Mouse (Mus musculus): ENCODE measurements around the gene Cdc42bpa. TPM values are rescaled to one million over a fixed set of nuclear protein-coding genes. Genes with fewer than 3 reads are reported as not detected.

Cdc42bpa gene
- polyA plus RNA-seq, 1 experiment from 2014 or later: 28.5 TPM

DNA sequence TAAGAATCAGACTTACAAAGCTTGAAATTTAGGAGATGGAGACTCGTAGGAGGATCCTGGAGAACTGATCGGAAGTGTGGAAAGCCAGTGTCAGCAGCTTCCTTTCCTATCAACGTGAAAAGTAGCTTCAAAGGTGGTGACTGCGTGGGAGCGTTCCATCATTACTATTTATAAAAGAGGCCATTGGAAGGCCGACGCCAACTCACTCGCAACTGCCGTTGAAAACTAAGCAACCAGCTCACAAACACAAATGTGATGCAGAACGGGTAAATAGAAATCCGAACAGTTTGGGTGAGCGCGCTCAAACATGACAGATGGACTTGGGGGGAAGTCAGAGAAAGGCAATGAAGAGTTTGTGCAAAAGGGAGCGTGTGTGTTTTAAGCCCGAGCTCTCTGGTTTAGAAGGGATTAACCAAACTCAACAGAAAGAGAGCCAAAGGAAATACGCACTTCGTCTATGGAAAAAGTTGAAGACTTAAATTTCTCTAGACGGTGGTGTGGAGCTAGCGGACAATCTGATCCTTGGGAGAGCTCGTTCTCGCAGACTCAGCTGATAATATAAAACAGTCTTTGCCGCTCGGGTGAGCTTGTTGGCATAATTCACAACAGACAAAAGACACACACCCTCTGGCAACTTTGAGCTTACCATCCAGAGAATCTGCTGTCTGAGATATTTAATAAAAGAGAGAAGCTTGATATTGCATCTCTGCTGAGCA, 20.0 kb upstream of the Cdc42bpa start:
- Histone ChIP-seq H3K9me3 (no peaks in the 10 kb centered on the region), H3K4me1 (no peaks in the 10 kb centered on the region), H3K9ac (no peak overlapping the region), H3K27ac (no peak overlapping the region), H3K4me3 (no peak overlapping the region), H3K4me2 (no peak overlapping the region), H3K36me3 (replicated peaks) (no peaks in the 10 kb centered on the region), H3K27me3 (replicated peaks) (no peaks in the 10 kb centered on the region)
- 72% methylated on average over 23 of the region's 23 CpGs for WGBS
- no peak for ATAC-seq (replicated peaks)

DNA sequence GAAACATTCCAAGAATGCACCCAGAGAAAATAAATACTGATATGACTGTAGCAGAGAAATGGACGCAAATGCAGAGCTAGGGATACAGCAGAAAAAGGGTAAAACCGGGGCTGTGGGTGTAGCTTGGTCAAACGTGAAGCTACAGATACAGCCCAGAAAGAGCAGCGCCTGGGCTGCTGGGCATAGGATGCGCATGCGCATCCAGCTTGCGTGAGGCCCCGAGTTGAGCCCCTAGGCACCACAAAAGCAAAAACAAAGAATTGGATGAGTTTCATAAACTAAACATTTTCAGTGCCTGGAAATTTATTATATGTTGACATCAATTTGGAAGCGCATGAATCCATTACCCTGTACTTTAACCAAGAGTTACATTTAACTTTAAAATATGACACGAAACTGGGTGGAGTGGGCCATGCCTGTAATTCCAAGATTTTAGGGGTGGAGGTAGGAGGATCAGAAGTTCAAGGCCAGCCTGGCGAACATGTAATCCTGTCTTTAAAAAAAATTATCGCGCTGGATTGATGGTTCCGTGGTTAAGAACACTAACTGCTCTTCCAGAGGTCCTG, 19.4 kb upstream of the Cdc42bpa start:
- H3K4me1 ChIP-seq: no peaks in the 10 kb centered on the region
- no peak overlapping the region for H3K9ac ChIP-seq
- no peak overlapping the region for H3K4me3 ChIP-seq
- 92% methylated on average over 14 of the region's 14 CpGs for WGBS
- H3K4me2 ChIP-seq: no peak overlapping the region
- H3K27ac ChIP-seq: no peak overlapping the region
- no peaks in the 10 kb centered on the region for H3K36me3 ChIP-seq (replicated peaks)
- H3K27me3 ChIP-seq (replicated peaks): no peaks in the 10 kb centered on the region
- ATAC-seq (replicated peaks): no peak
- no peaks in the 10 kb centered on the region for H3K9me3 ChIP-seq

DNA sequence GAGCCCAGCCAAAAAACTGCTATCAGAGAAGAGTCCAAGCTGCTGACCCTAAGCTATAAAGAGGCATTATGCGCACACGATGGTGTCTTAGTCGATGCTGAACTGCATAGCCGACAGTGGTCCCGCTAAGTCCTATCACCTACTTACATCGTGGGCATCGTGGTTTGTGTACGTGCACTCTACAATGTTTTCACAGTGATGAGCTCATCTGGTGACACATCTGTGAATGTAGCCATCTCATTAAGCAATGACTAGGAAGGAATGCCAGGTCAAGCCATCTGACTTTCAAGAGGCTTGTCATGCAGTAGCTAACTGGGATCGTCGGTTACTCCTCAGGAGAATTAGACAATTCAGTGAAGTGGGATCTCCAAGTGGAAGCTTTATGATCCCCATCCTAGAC, 15.3 kb upstream of the Cdc42bpa start:
- no peak for ATAC-seq (replicated peaks)
- no peak overlapping the region for H3K27ac ChIP-seq
- no peak overlapping the region for H3K9ac ChIP-seq
- H3K9me3 ChIP-seq: no peaks in the 10 kb centered on the region
- no peak overlapping the region for H3K4me2 ChIP-seq
- no peaks in the 10 kb centered on the region for H3K36me3 ChIP-seq (replicated peaks)
- H3K4me1 ChIP-seq: no peaks in the 10 kb centered on the region
- H3K4me3 ChIP-seq: no peak overlapping the region
- WGBS: 89% methylated on average over 10 of the region's 10 CpGs
- no peaks in the 10 kb centered on the region for H3K27me3 ChIP-seq (replicated peaks)

GRCm38 (mm10) chr1:179946616-179947015, 13.7 kb upstream of the Cdc42bpa start:
- no peak overlapping the region for H3K27ac ChIP-seq
- no peak overlapping the region for H3K4me3 ChIP-seq
- H3K9ac ChIP-seq: no peak overlapping the region
- no peaks in the 10 kb centered on the region for H3K36me3 ChIP-seq (replicated peaks)
- H3K27me3 ChIP-seq (replicated peaks): no peaks in the 10 kb centered on the region
- H3K4me1 ChIP-seq: no peaks in the 10 kb centered on the region
- H3K9me3 ChIP-seq: no peaks in the 10 kb centered on the region
- no peak for ATAC-seq (replicated peaks)
- 56% methylated on average over 2 of the region's 2 CpGs for WGBS
- H3K4me2 ChIP-seq: no peak overlapping the region

DNA sequence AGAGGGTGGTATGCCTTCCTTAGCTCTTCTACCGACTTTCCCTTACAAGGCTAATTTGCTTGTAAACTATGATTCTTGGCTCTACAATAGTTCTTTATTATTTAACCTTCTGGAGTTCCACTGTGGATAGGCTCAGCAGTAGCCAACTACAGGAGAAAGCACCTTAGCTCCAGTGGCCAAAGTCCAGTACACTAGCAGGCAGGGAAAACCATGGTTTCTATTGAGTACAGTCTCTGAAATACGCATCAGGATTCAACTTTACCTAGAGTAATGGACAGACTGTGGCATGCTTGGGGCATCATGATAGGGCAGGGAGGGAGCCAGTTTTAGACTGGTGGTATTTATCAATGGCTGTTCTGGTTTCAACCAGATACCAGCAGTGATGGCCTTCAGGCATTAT, 12.6 kb upstream of the Cdc42bpa start:
- Histone ChIP-seq H3K36me3 (replicated peaks) (no peaks in the 10 kb centered on the region), H3K4me1 (no peaks in the 10 kb centered on the region), H3K9ac (no peak overlapping the region), H3K4me2 (no peak overlapping the region), H3K27ac (no peak overlapping the region), H3K9me3 (no peaks in the 10 kb centered on the region), H3K4me3 (no peak overlapping the region), H3K27me3 (replicated peaks) (no peaks in the 10 kb centered on the region)
- 89% methylated on average over 2 of the region's 2 CpGs for WGBS
- ATAC-seq (replicated peaks): no peak

- H3K27me3 ChIP-seq (replicated peaks): no peaks in the 10 kb centered on the region
- no peak overlapping the region for H3K4me2 ChIP-seq
- H3K4me1 ChIP-seq: no peaks in the 10 kb centered on the region
- H3K4me3 ChIP-seq: no peak overlapping the region
- no peak overlapping the region for H3K9ac ChIP-seq
- no peaks in the 10 kb centered on the region for H3K36me3 ChIP-seq (replicated peaks)
- no peaks in the 10 kb centered on the region for H3K9me3 ChIP-seq
- WGBS: 42% methylated on average over 7 of the region's 7 CpGs
- H3K27ac ChIP-seq: no peak overlapping the region
- ATAC-seq (replicated peaks): no peak
Observed at GRCm38 (mm10) chr1:179951597-179951996, 8.7 kb upstream of the Cdc42bpa start.

DNA sequence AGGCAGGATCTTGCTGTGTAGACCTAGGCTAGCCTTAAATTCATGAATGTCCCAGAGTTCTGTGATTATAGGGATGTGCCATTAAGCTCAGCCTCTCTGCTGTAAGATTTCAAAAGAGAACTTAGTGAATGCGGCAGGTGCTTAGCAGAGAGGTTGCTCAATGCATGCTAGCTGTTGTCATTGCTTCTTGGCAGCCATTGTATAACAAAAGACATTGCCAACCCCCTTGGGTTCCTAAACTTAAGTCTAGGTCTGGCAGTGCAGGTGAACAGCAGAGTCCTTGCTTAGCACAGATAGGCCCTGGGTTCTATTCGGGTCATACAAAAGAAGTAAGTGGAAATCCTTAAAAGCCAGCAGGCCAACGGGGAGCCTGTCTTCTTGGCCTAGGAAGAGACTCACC, 7.0 kb upstream of the Cdc42bpa start:
- Histone ChIP-seq H3K36me3 (replicated peaks) (no peaks in the 10 kb centered on the region), H3K4me2 (no peak overlapping the region), H3K9ac (no peak overlapping the region), H3K4me1 (no peaks in the 10 kb centered on the region), H3K4me3 (no peak overlapping the region), H3K9me3 (no peaks in the 10 kb centered on the region), H3K27ac (no peak overlapping the region), H3K27me3 (replicated peaks) (no peaks in the 10 kb centered on the region)
- 82% methylated on average over 3 of the region's 3 CpGs for WGBS
- ATAC-seq (replicated peaks): no peak

GRCm38 (mm10) chr1:179957431-179957830, 2.8 kb upstream of the Cdc42bpa start:
- Histone ChIP-seq H3K36me3 (replicated peaks) (no peaks in the 10 kb centered on the region), H3K9me3 (no peaks in the 10 kb centered on the region), H3K27me3 (replicated peaks) (no peaks in the 10 kb centered on the region), H3K27ac (no peak overlapping the region), H3K4me2 (no peak overlapping the region), H3K4me3 (no peak overlapping the region), H3K4me1 (peaks cover 22% of the 10 kb centered on the region), H3K9ac (no peak overlapping the region)
- no peak for ATAC-seq (replicated peaks)
- 52% methylated on average over 3 of the region's 3 CpGs for WGBS

- Histone ChIP-seq H3K27me3 (replicated peaks) (no peaks in the 10 kb centered on the region), H3K9me3 (no peaks in the 10 kb centered on the region), H3K27ac (peak overlapping the region; percentile 98), H3K36me3 (replicated peaks) (no peaks in the 10 kb centered on the region), H3K9ac (peak overlapping the region; percentile 98), H3K4me3 (peak overlapping the region; percentile 90), H3K4me1 (peaks cover 32% of the 10 kb centered on the region), H3K4me2 (peak overlapping the region; percentile 82)
- 5% methylated on average over 40 of the region's 41 CpGs for WGBS
- no peak for ATAC-seq (replicated peaks)
Observed at GRCm38 (mm10) chr1:179958871-179959720, 1.2 kb upstream of the Cdc42bpa start.

- H3K36me3 ChIP-seq (replicated peaks): no peaks in the 10 kb centered on the region
- peak overlapping the region; percentile 90 for H3K4me3 ChIP-seq
- H3K9me3 ChIP-seq: no peaks in the 10 kb centered on the region
- ATAC-seq (replicated peaks): no peak
- no peaks in the 10 kb centered on the region for H3K27me3 ChIP-seq (replicated peaks)
- H3K4me2 ChIP-seq: peak overlapping the region; percentile 82
- peak overlapping the region; percentile 98 for H3K27ac ChIP-seq
- under 1% methylated on average over 9 of the region's 9 CpGs for WGBS
- H3K9ac ChIP-seq: peak overlapping the region; percentile 98
- peaks cover 32% of the 10 kb centered on the region for H3K4me1 ChIP-seq
Observed at GRCm38 (mm10) chr1:179960543-179960876, 238 bp downstream of the Cdc42bpa start.

- Histone ChIP-seq H3K27ac (no peak overlapping the region), H3K4me1 (peaks cover 32% of the 10 kb centered on the region), H3K4me3 (peak overlapping the region; percentile 90), H3K27me3 (replicated peaks) (no peaks in the 10 kb centered on the region), H3K9ac (peak overlapping the region; percentile 33), H3K4me2 (peak overlapping the region; percentile 82), H3K36me3 (replicated peaks) (no peaks in the 10 kb centered on the region), H3K9me3 (no peaks in the 10 kb centered on the region)
- under 1% methylated on average over 16 of the region's 16 CpGs for WGBS
- no peak for ATAC-seq (replicated peaks)
Observed at GRCm38 (mm10) chr1:179960882-179961698, 818 bp downstream of the Cdc42bpa start.

- H3K27ac ChIP-seq: no peak overlapping the region
- peaks cover 32% of the 10 kb centered on the region for H3K4me1 ChIP-seq
- peak overlapping the region; percentile 82 for H3K4me2 ChIP-seq
- no peaks in the 10 kb centered on the region for H3K36me3 ChIP-seq (replicated peaks)
- peak overlapping the region; percentile 33 for H3K9ac ChIP-seq
- peak overlapping the region; percentile 90 for H3K4me3 ChIP-seq
- no peak for ATAC-seq (replicated peaks)
- no peaks in the 10 kb centered on the region for H3K9me3 ChIP-seq
- H3K27me3 ChIP-seq (replicated peaks): no peaks in the 10 kb centered on the region
- WGBS: 43% methylated on average over 4 of the region's 4 CpGs
Observed at GRCm38 (mm10) chr1:179961777-179962176, 1.5 kb downstream of the Cdc42bpa start.
